Mouse (Mus musculus): ENCODE results near the gene Il17c. TPM values are rescaled to one million over a fixed set of nuclear protein-coding genes. Genes with fewer than 3 reads are reported as not detected.

The Il17c gene
- total and polyA plus RNA-seq, 2 experiments from 2014 or later, result 0.67 TPM; not detected in 1

GRCm38 (mm10) chr8:122463651-122464640 lies 42.1 kb downstream of the Il17c start:
- peaks cover 28% of the 10 kb centered on the region for H3K27me3 ChIP-seq (ENCODE audit: insufficient read depth, low read length)
- ATAC-seq, result no peak
- no peak for TF ChIP-seq CTCF (IDR thresholded peaks at IDR 0.05; ENCODE audit: low read depth)
- WGBS, result 70% methylated on average over 12 of the region's 12 CpGs
- H3K4me3 ChIP-seq (ENCODE audit: low read depth, low read length), result no peak overlapping the region
- H3K27ac ChIP-seq (ENCODE audit: low read depth, low read length), result no peak overlapping the region
- peaks cover 23% of the 10 kb centered on the region for H3K36me3 ChIP-seq (ENCODE audit: insufficient read depth)
- no peaks in the 10 kb centered on the region for H3K4me1 ChIP-seq (ENCODE audit: insufficient read depth)
- no peaks in the 10 kb centered on the region for H3K9me3 ChIP-seq (ENCODE audit: low read length)
- no peak overlapping the region for H3K9ac ChIP-seq
- DNase-seq, result no peak
- no peak overlapping the region for H3K4me2 ChIP-seq (ENCODE audit: low read depth)

- no peak for TF ChIP-seq CTCF (IDR thresholded peaks at IDR 0.05; ENCODE audit: low read depth)
- H3K4me3 ChIP-seq (ENCODE audit: low read depth, low read length), result no peak overlapping the region
- 73% methylated on average over 7 of the region's 7 CpGs for WGBS
Observed at GRCm38 (mm10) chr8:122464985-122465384, 43.2 kb downstream of the Il17c start.

GRCm38 (mm10) chr8:122467816-122468215 lies 46.0 kb downstream of the Il17c start:
- no peak for ATAC-seq
- H3K4me1 ChIP-seq (ENCODE audit: insufficient read depth), result no peaks in the 10 kb centered on the region
- H3K9ac ChIP-seq, result no peak overlapping the region
- H3K27ac ChIP-seq (ENCODE audit: low read depth, low read length), result no peak overlapping the region
- 93% methylated on average over 13 of the region's 13 CpGs for WGBS
- H3K4me2 ChIP-seq (ENCODE audit: low read depth), result no peak overlapping the region
- H3K27me3 ChIP-seq (ENCODE audit: insufficient read depth, low read length), result no peaks in the 10 kb centered on the region
- no peak for DNase-seq
- TF ChIP-seq CTCF (IDR thresholded peaks at IDR 0.05; ENCODE audit: low read depth), result no peak
- no peak overlapping the region for H3K4me3 ChIP-seq (ENCODE audit: low read depth, low read length)
- H3K36me3 ChIP-seq (ENCODE audit: insufficient read depth), result peaks cover 34% of the 10 kb centered on the region
- no peaks in the 10 kb centered on the region for H3K9me3 ChIP-seq (ENCODE audit: low read length)

More at GRCm38 (mm10) chr8:122464985-122465384, 43.2 kb downstream of the Il17c start:
- no peak overlapping the region for H3K27ac ChIP-seq (ENCODE audit: low read depth, low read length)
- H3K4me1 ChIP-seq (ENCODE audit: insufficient read depth), result no peaks in the 10 kb centered on the region
- H3K27me3 ChIP-seq (ENCODE audit: insufficient read depth, low read length), result peaks cover 22% of the 10 kb centered on the region
- ATAC-seq (no peak), DNase-seq (no peak)
- H3K9ac ChIP-seq, result no peak overlapping the region
- no peak overlapping the region for H3K4me2 ChIP-seq (ENCODE audit: low read depth)
- peaks cover 23% of the 10 kb centered on the region for H3K36me3 ChIP-seq (ENCODE audit: insufficient read depth)
- no peaks in the 10 kb centered on the region for H3K9me3 ChIP-seq (ENCODE audit: low read length)

- TF ChIP-seq CTCF (IDR thresholded peaks at IDR 0.05; ENCODE audit: low read depth), result no peak
- Histone ChIP-seq H3K36me3 (ENCODE audit: insufficient read depth) (peaks cover 45% of the 10 kb centered on the region), H3K9ac (no peak overlapping the region), H3K4me2 (ENCODE audit: low read depth) (no peak overlapping the region), H3K27ac (ENCODE audit: low read depth, low read length) (no peak overlapping the region), H3K27me3 (ENCODE audit: insufficient read depth, low read length) (no peaks in the 10 kb centered on the region), H3K4me1 (ENCODE audit: insufficient read depth) (peaks cover under 1% of the 10 kb centered on the region; the same call in 1 of the 2 replicates), H3K9me3 (ENCODE audit: low read length) (no peaks in the 10 kb centered on the region), H3K4me3 (ENCODE audit: low read depth, low read length) (no peak overlapping the region)
- DNase-seq (no peak), ATAC-seq (no peak)
- 86% methylated on average over 6 of the region's 6 CpGs for WGBS
Observed at GRCm38 (mm10) chr8:122469407-122469806, 47.6 kb downstream of the Il17c start.

- Histone ChIP-seq H3K9ac (no peak overlapping the region), H3K36me3 (ENCODE audit: insufficient read depth) (peaks cover 45% of the 10 kb centered on the region), H3K4me1 (ENCODE audit: insufficient read depth) (peaks cover 6% of the 10 kb centered on the region; the same call in 1 of the 2 replicates), H3K27me3 (ENCODE audit: insufficient read depth, low read length) (no peaks in the 10 kb centered on the region), H3K27ac (ENCODE audit: low read depth, low read length) (no peak overlapping the region), H3K4me2 (ENCODE audit: low read depth) (no peak overlapping the region), H3K9me3 (ENCODE audit: low read length) (no peaks in the 10 kb centered on the region), H3K4me3 (ENCODE audit: low read depth, low read length) (no peak overlapping the region)
- ATAC-seq (no peak), DNase-seq (no peak)
- no peak for TF ChIP-seq CTCF (IDR thresholded peaks at IDR 0.05; ENCODE audit: low read depth)
- WGBS, result 87% methylated on average over 10 of the region's 10 CpGs
Observed at GRCm38 (mm10) chr8:122469965-122470364, 48.1 kb downstream of the Il17c start.

GRCm38 (mm10) chr8:122470691-122471090 lies 48.9 kb downstream of the Il17c start:
- Histone ChIP-seq H3K9ac (no peak overlapping the region), H3K36me3 (ENCODE audit: insufficient read depth) (peaks cover 45% of the 10 kb centered on the region), H3K27me3 (ENCODE audit: insufficient read depth, low read length) (no peaks in the 10 kb centered on the region), H3K4me1 (ENCODE audit: insufficient read depth) (peaks cover 8% of the 10 kb centered on the region; the same call in 1 of the 2 replicates), H3K4me3 (ENCODE audit: low read depth, low read length) (no peak overlapping the region), H3K9me3 (ENCODE audit: low read length) (no peaks in the 10 kb centered on the region), H3K27ac (ENCODE audit: low read depth, low read length) (no peak overlapping the region), H3K4me2 (ENCODE audit: low read depth) (no peak overlapping the region)
- DNase-seq (no peak), ATAC-seq (no peak)
- no peak for TF ChIP-seq CTCF (IDR thresholded peaks at IDR 0.05; ENCODE audit: low read depth)
- WGBS, result 81% methylated on average over 5 of the region's 5 CpGs

Small RNAs within 50 kb of the gene (microRNA-seq; reads per million reads assigned to microRNA genes)
- 0 reads per million in 2 experiments for gene Gm24366

Other genes starting within 250 kb of the Il17c start
- gene Zfpm1, start 139.9 kb upstream of the Il17c start, total RNA-seq (2014; rRNA removed), result 9.5 and 10.1 TPM in 2 replicates
- gene Zfpm1, start 139.9 kb upstream of the Il17c start, polyA plus RNA-seq (2015; fragmentation: Nextera tagmentation; extraction: Ambion mirVana), result 0.87 and 1.1 TPM in 2 replicates
- 0.77 TPM in 1 of 2 replicates, not detected in the other for gene Trhr2, start 61.3 kb upstream of the Il17c start, total RNA-seq (2014; rRNA removed)
- gene Trhr2, start 61.3 kb upstream of the Il17c start, polyA plus RNA-seq (2015; fragmentation: Nextera tagmentation; extraction: Ambion mirVana), result 0.27 TPM in 1 of 2 replicates, not detected in the other
- gene Zc3h18, start 45.4 kb upstream of the Il17c start, total RNA-seq (2014; rRNA removed), result 38.1 and 40.9 TPM in 2 replicates
- 23.8 and 27.3 TPM in 2 replicates for gene Zc3h18, start 45.4 kb upstream of the Il17c start, polyA plus RNA-seq (2015; fragmentation: Nextera tagmentation; extraction: Ambion mirVana)
- gene Cyba, start 10.9 kb downstream of the Il17c start, total RNA-seq (2014; rRNA removed), result 14.2 and 17.9 TPM in 2 replicates
- gene Cyba, start 10.9 kb downstream of the Il17c start, polyA plus RNA-seq (2015; fragmentation: Nextera tagmentation; extraction: Ambion mirVana), result 37.9 and 40.6 TPM in 2 replicates
- 53.4 and 84.0 TPM in 2 replicates for gene Mvd, start 21.4 kb downstream of the Il17c start, total RNA-seq (2014; rRNA removed)
- 66.7 and 73.9 TPM in 2 replicates for gene Mvd, start 21.4 kb downstream of the Il17c start, polyA plus RNA-seq (2015; fragmentation: Nextera tagmentation; extraction: Ambion mirVana)
- gene Snai3, start 38.7 kb downstream of the Il17c start, total RNA-seq (2014; rRNA removed), result 0.23 TPM in 1 of 2 replicates, not detected in the other
- not detected in 2 replicates for gene Snai3, start 38.7 kb downstream of the Il17c start, polyA plus RNA-seq (2015; fragmentation: Nextera tagmentation; extraction: Ambion mirVana)
- gene Rnf166, start 54.0 kb downstream of the Il17c start, total RNA-seq (2014; rRNA removed), result 32.1 TPM in 2 replicates
- gene Rnf166, start 54.0 kb downstream of the Il17c start, polyA plus RNA-seq (2015; fragmentation: Nextera tagmentation; extraction: Ambion mirVana), result 26.2 and 26.5 TPM in 2 replicates
- gene Ctu2, start 54.1 kb downstream of the Il17c start, total RNA-seq (2014; rRNA removed), result 58.0 and 69.7 TPM in 2 replicates
- 89.7 and 99.5 TPM in 2 replicates for gene Ctu2, start 54.1 kb downstream of the Il17c start, polyA plus RNA-seq (2015; fragmentation: Nextera tagmentation; extraction: Ambion mirVana)
- 11.6 and 15.1 TPM in 2 replicates for gene Piezo1, start 129.3 kb downstream of the Il17c start, total RNA-seq (2014; rRNA removed)
- 1.2 and 1.4 TPM in 2 replicates for gene Piezo1, start 129.3 kb downstream of the Il17c start, polyA plus RNA-seq (2015; fragmentation: Nextera tagmentation; extraction: Ambion mirVana)
- gene Cdt1, start 146.0 kb downstream of the Il17c start, total RNA-seq (2014; rRNA removed), result 11.5 and 14.9 TPM in 2 replicates
- 6.1 and 6.5 TPM in 2 replicates for gene Cdt1, start 146.0 kb downstream of the Il17c start, polyA plus RNA-seq (2015; fragmentation: Nextera tagmentation; extraction: Ambion mirVana)
- gene Aprt, start 154.9 kb downstream of the Il17c start, total RNA-seq (2014; rRNA removed), result 132 and 163 TPM in 2 replicates
- gene Aprt, start 154.9 kb downstream of the Il17c start, polyA plus RNA-seq (2015; fragmentation: Nextera tagmentation; extraction: Ambion mirVana), result 226 and 260 TPM in 2 replicates
- 8.8 and 12.8 TPM in 2 replicates for gene Galns, start 189.4 kb downstream of the Il17c start, total RNA-seq (2014; rRNA removed)
- 6.0 and 8.4 TPM in 2 replicates for gene Galns, start 189.4 kb downstream of the Il17c start, polyA plus RNA-seq (2015; fragmentation: Nextera tagmentation; extraction: Ambion mirVana)
- 15.3 and 31.8 TPM in 2 replicates for gene Trappc2l, start 189.6 kb downstream of the Il17c start, total RNA-seq (2014; rRNA removed)
- 137 and 157 TPM in 2 replicates for gene Trappc2l, start 189.6 kb downstream of the Il17c start, polyA plus RNA-seq (2015; fragmentation: Nextera tagmentation; extraction: Ambion mirVana)
- not detected in 2 replicates for gene Pabpn1l, start 200.7 kb downstream of the Il17c start, total RNA-seq (2014; rRNA removed)
- gene Pabpn1l, start 200.7 kb downstream of the Il17c start, polyA plus RNA-seq (2015; fragmentation: Nextera tagmentation; extraction: Ambion mirVana), result not detected in 2 replicates

Data from forebrain, postnatal 0 days (tissue).